Mouse (Mus musculus): ENCODE measurements around the gene Eif2ak4. TPM values are rescaled to one million over a fixed set of nuclear protein-coding genes. Genes with fewer than 3 reads are reported as not detected.

Gene Eif2ak4
- total RNA-seq, 2 experiments from 2014 or later = 11.5 to 12.9 TPM

- intact Hi-C loops (cut with DNase I) = no loop called here
- no peak for DNase-seq
These were observed 69.2 kb downstream of the Eif2ak4 start for GRCm38 (mm10) chr2:118457463-118458261.

DNA sequence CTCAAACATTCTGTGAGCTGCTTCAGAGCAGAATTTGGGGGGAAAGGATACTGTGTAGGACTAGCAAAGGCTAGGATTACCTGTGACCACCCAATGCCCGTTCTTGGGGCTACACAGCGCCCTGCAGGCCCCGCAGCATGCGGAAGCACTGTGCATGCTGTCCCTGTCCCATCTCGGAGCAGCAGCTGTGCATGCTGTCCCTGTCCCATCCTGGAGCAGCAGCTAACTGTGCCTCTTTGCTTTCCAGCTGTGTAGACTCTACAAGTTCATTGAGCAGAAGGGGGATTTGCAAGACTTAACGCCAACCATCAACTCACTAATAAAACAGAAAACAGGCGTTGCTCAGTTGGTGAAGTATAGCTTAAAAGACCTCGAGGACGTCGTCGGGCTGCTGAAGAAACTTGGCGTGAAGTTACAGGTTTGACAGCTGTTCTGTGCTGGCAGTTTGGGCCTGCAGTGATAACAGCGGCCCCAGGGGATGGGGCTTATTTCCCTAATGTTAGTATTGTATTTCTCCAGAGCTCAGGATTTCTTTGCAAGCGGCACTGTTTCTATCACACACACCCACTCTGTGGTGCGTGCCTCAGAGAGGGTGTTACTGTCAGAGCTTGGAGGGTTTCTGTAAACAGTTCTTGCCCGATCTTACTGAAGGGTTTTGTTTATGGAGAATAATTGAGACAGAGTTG is 73.2 kb downstream of the Eif2ak4 start:
- peak; percentile 22 to 28 for DNase-seq
- intact Hi-C loops (cut with DNase I) = no loop called here

DNA sequence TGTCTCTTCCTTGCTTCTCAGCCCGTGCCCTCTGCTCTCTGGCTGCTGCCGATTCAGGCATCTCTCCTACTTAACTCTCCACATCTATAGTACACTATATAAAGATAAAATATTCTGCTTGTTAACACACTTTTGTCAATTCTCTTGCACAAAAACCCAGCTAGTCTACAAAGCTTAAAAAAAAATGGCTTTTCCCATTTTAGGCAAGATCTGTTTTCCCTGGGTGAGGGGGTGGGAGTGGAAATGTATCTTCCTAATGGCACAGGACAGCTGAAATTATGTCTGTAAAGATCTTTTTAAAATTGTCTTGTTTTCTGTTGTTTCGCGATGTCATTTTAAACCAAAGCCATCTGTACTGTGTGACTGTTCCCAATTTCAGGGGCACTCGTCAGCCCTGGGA is 75.1 kb downstream of the Eif2ak4 start:
- no peak for DNase-seq
- intact Hi-C loops (cut with DNase I) = no loop called here

DNA sequence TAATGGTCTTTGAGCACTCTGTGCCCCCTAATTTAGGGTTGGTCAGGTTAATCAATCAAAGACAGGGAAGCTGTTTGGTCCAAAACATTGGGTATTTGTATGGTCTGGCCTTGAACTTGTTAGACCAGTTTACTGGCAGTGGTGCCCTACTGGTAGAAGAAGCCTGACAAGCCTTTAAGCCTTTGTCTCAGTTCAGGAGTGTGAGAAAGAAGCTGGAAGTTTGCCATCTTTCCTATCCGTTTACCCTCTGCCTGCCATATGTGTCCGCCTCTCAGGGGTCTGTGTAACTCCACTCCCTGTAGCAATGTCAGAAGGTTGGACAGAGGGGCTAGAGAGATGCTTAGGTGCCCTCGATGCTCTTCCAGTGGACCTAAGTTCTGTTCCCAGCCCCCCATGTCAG is 76.0 kb downstream of the Eif2ak4 start:
- no peak for DNase-seq
- intact Hi-C loops (cut with DNase I) = no loop called here

DNA sequence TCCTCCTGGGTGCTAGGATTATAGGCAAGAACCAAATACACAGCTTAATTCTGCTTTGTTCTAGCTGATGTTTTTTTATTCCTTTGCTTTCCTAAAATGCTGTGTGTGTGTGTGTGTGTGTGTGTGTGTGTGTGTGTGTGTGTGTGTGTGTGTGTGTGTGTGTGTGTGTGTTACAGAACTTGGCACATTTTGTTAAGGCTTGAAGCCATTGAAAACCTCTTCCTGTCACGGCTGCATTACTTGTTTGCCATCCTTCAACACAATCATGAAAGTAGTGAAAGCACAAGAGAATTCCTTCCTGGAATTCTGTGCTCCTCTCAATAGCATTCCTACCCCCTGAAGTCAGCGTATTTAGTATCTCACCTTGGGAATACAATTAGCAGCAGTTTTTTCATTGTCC is 77.5 kb downstream of the Eif2ak4 start:
- intact Hi-C loops (cut with DNase I) = no loop called here
- DNase-seq = no peak

GRCm38 (mm10) chr2:118466601-118467000 is 78.2 kb downstream of the Eif2ak4 start:
- no peak for DNase-seq
- intact Hi-C loops (cut with DNase I) = no loop called here

DNA sequence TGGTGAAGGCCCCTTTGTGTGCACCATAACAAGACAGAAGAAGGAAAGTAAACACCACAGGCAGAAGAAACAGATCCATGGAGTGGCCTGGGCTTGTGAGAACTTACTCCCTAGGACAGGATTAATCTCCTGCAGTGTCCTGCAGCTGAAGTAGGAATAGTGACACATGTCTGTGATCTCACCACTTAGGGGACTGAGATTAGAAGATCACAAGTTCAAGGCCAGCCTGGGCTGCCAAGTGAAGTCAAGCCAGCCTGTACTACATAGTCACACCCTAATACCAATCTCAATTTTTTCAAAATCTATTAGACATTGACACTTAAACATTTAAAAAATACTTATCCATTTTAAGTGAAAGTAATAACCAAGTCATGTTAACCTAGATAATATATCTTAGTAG is 79.9 kb downstream of the Eif2ak4 start:
- intact Hi-C loops (cut with DNase I) = no loop called here
- no peak for DNase-seq

DNA sequence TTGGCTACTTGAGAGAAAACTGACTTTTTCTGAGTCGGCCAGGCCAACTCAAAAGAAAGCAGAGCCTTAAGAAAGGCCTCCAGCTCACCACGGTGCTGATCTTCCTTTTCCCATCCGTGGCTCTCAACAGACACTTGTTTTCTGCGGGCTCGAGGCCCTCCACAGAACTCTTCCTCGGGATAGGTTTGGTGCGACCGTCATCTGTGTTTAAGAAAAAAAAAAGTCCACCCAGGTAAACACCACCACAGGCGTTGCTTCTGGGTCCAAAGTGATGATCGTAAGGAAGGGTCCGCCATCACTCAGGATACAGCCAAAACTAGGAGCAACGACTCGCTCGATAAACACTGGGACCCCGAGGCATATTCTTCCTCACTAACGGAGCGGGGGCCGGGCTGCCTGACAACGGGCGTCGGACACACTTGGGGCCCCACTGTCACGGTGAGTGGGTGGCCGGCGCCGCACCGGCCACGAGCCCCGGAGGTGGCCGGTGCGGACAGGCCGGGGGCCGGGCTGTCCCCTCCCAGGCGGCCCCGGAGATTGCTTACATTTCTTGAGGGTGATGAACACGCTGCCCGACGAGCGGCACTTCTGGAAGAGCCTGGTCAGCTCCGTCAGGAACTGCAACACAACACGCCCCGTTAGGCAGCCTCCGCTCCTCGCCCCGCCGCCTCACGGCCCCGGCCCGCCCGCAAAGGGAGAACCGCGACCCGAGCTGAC is 90.6 kb downstream of the Eif2ak4 start:
- intact Hi-C loops (cut with DNase I) = no loop called here
- DNase-seq = no peak

DNA sequence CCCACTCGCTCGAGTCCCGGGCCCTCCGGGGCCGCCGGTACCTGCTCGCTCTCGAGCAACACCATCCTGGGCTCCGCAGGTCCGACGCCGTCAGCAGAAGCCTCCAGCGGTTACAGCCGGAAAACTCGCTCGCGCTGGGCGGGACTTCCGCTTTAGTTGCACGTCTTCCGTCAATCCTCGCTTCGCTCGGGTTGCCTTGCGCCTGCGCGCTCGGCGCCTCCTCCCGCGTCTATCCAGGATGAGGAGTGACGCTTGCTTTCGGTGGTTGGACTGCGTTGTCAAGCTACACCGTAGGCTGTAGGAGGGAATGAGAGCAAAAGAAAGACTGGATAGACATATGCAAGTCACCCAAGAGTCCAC is 91.1 kb downstream of the Eif2ak4 start, which contains the start of gene Srp14:
Gene Srp14, minus strand, starts transcription at position 162 of the 360 bp plus-strand sequence.
- DNase-seq = peak; percentile 94 to 96
- intact Hi-C loops (cut with DNase I) = no loop called here

DNA sequence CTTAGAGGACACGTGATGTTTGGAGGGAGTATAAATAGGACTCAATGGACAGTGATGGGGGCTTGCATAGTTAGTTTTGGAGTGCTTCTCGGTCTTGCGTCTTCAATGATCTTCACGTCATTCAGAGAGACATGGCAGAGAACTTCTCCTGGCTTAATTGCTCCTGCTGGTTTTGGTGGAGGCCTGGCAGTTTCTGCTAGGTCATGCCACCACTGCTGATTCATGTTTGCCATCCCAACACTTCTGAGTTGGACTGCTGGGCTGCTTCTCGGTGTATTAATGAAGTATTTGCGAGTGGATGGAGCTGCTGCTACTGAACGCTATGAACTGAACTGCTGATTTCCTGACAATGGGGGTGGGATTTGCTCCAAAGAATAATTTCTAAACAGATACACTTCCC is 92.5 kb downstream of the Eif2ak4 start:
- intact Hi-C loops (cut with DNase I) = no loop called here
- DNase-seq = no peak

DNA sequence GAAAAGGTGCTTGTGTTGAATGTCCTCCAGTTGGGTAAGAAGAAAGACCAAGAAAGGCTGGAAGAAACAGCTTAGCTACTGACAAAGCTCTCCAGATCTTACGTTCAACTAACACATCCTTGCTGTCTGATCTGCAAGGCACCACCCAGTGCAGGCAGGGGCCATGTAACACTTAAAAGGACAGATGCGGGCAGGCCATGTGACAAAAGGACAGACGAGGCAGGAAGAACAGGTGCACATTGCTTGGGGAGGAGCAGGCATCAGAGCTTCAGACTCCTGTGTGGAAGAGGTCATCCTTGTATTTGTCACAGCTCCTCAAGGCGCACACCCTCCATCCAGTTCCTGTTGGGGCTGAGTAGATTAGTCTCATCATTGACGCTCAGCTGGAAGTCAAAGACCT is 94.6 kb downstream of the Eif2ak4 start:
- intact Hi-C loops (cut with DNase I) = no loop called here
- no peak for DNase-seq

DNA sequence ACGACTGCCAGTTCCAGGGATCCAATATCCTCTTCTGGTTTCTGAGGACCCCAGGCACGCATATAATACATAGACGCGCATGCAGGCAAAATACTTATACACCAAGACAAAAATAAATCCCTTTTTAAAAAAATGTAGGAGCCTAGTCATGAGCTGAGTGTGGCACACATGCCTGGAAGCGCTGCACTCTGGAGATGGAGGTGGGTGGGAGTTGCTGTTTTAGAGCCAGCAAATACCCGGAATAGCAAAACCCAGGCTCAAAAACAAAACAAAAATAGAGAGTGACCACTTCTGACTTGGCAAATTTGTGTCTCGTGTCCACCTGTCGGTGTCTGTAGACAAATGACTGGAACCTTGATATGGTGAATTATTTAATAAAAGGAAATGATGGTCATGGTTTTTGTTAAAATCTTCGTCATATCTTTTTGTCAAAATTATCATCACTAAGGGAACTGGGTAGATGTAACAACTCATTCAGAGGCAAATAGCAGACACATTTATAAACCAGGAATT is 96.0 kb downstream of the Eif2ak4 start:
- intact Hi-C loops (cut with DNase I) = no loop called here
- no peak for DNase-seq

GRCm38 (mm10) chr2:118485415-118485814 is 97.0 kb downstream of the Eif2ak4 start:
- DNase-seq = no peak
- intact Hi-C loops (cut with DNase I) = loop anchor here (5.0 kb wide), 2 partner anchors 212 to 397 kb away; no protein-coding TSS in a partner anchor

- intact Hi-C loops (cut with DNase I) = loop anchor here (1.0 to 5.0 kb wide), 3 partner anchors 119 to 395 kb away; no protein-coding TSS in a partner anchor
These were observed 98.5 kb downstream of the Eif2ak4 start for GRCm38 (mm10) chr2:118486933-118487332.

GRCm38 (mm10) chr2:118487806-118488205 is 99.4 kb downstream of the Eif2ak4 start:
- no peak for DNase-seq

More at GRCm38 (mm10) chr2:118486933-118487332, 98.5 kb downstream of the Eif2ak4 start:
- peak; percentile 85 to 93 for DNase-seq

DNA sequence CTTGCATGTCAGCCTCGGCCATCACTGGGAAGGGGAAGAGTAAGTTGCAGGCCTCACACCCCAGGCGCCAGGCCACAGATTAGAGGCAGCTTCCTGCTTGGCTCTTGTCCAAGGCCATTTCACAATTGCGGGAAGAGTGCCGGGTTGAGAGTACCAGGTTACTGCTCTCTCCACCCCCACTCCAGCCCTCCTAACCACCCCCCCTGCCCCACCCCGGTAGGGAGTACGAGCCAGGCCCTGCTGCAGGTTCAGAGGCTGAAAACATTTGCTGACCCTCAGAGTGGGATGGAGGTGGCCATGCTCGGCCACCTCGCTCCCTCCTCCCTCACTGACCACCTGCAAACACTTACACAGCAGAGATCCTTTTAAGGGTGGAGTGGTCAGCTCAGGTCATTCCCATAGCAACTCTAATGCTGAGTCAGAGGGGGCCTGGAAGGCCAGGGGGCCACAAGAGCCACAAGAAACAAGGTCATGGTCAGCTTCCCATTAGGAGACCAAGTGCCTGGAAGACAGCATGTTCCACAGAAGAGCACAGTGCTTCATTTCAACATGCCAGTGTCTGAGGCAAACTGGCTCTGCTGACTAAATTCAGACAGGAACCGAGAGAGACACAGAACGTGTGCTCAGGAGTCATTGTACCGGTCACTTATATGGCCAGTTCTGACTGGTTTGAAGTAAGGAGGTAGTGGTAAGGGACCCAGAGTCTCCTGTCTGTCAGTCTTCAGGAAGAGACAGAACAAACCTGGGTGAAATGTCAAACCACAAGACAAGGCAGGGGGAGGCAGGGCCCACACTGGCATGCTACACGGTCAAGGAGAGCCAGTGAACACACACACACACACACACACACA is 102.0 kb downstream of the Eif2ak4 start:
- peak; percentile 80 to 83 for DNase-seq
- intact Hi-C loops (cut with DNase I) = loop anchor here (2.0 kb wide), 2 partner anchors 20 to 58 kb away; partner anchors contain the start of gene Bmf

More at GRCm38 (mm10) chr2:118487806-118488205, 99.4 kb downstream of the Eif2ak4 start:
- intact Hi-C loops (cut with DNase I) = loop anchor here (1.0 to 5.0 kb wide), 3 partner anchors 118 to 394 kb away; no protein-coding TSS in a partner anchor

DNA sequence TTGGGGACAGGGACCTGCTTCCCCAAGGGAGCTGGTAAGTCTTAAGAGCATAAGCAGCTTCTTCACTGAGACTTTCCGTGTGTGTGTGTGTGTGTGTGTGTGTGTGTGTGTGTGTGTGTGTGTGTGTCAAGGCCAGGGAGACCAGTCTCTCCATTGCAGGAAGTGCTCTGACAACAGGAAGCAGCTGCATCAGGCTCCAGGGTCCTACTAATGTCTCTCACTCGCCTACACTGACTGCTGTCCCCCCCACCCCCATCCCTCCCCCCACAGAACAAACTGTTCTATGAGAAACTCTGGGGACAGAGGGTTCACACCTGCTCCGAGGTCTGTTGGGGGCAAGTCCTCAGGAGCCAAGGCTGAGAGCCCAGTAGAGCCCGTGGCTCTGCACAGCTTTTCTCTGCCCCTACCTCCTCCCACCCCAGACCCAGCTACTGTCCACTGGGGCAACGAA is 102.9 kb downstream of the Eif2ak4 start:
- intact Hi-C loops (cut with DNase I) = loop anchor here (2.0 kb wide), 2 partner anchors 19 to 57 kb away; partner anchors contain the start of gene Bmf
- DNase-seq = peak; percentile 47 to 62

GRCm38 (mm10) chr2:118491741-118492395 is 103.5 kb downstream of the Eif2ak4 start:
- DNase-seq = no peak
- intact Hi-C loops (cut with DNase I) = loop anchor here (2.0 kb wide), 2 partner anchors 19 to 57 kb away; partner anchors contain the start of gene Bmf

- DNase-seq = no peak
- intact Hi-C loops (cut with DNase I) = no loop called here
These were observed 106.6 kb downstream of the Eif2ak4 start for GRCm38 (mm10) chr2:118495024-118495423.

Measured in heart, postnatal 10 days (tissue).